Mouse (Mus musculus) thymus, postnatal 25 days (tissue): Measurements from ENCODE around the gene Cflar.
"Not testable (repeated sequence)": the region's sequence is repeated elsewhere in the genome, so short reads cannot be mapped to it uniquely, and the experiment has no call there.

ENCODE experiments used
- DNase-seq: peaks from one replicate; pipeline ENCODE4 v3.0.0; 2022

The Cflar gene

DNA sequence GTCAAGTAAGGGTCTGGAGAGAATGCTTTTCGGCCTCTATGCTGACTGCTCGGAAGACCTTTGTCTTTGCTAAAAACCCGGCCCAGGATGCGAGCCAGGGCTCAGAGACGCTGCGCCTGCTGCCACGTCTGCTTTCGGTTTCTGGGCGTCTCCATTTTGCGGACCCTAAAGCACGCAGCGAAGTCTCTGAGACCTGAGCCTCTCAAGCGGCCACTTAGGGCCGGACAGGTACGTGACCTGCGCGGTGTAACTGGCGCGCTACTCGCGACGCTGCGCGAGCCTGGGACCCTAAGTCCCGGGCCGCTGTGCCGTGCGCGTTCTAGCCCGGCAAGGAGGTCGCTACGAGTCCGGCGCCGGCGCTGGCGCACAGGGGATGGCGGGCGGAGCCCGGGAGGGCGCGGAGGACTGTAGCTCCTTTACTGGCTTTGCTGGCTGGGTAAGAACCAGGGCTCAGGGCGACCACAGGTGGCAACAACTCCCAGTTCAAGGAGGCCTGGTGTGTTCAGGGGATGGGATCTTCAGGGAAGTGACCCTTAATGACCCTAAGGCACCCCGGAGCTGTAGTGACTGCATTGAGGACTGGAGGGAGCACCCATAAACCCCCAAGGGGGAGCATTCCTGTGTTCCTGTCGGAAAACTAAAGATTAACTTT lies at the start of gene Cflar:
Gene Cflar, plus strand, starts transcription at position 144 of the 652 bp plus-strand sequence.
- peak; percentile 82 for DNase-seq

DNA sequence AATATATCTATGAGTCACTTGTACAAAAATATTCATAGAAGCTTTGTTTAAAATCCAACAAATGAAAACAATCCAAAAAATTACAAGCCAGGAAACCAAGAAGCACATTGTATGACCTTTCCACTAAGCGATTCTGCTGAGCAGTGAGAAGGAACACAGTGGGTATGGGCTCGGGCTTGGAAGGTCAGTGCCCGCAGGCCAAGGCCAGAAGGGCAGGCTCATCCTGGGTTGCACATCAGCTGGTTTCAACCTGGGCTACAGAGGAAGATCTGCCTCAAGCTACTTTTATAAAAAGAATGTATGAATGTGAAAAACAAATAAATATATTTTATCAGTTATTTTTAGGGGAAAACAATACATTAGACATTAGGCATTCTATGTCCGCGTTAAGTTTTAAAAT lies 48.6 kb upstream of the Cflar start:
- DNase-seq: not testable (repeated sequence)

DNA sequence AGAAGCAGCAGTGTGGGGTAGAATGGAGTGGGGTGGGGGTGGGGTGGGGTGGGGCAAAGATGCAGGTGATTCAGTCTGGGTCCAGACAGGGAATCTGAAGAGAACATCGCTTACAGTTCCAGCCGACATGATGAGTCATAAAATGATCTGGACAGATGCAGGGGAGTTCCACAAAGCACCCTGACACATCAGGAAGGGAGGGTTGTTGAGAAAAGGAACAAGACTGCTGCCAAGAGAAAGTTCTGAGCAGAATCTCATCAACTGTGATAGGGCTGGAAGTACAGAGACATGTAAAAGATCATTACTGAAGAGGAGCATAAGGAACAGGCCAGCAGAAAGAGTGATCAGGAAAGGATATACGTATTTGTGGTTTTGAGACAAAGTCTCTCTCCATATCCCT lies 47.9 kb upstream of the Cflar start:
- not testable (repeated sequence) for DNase-seq

DNA sequence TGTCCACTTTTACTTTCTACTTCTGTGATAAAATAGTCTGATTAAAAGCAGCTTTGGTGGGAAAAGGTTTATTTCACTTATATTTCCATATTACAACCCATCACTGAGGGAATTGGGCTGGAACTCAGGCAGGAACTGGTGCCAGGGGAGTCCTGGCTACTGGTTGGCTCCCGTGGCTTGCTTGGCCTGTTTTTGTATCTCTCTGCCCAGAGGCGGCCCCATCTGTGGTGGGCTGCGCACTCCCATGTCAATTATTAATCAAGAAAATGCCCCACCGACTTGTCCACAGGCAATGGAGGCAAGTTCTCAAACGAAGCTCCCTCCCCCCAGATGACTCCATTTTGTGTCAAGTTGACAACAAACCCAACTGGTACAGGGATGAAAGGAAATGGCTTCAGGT lies 43.1 kb upstream of the Cflar start:
- no peak for DNase-seq

DNA sequence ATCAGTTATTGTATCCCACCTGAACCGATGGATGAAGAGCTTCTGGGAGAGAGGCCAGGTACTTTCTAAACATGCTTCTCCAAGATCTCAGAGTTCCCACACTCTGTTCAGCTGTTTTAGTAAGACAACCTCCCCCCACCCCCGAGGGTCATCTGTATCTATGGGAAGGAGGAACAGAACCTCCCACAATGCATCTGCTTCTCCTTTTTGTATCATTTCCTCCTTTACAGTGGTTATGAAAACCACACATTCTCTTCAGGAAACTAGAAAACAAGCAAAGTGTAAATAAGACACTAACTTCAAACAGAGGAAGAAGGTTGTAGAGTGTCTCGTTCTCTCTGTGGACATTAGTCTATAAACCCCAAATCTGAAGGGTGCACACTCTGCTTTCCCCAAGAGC lies 41.7 kb upstream of the Cflar start:
- not testable (repeated sequence) for DNase-seq

DNA sequence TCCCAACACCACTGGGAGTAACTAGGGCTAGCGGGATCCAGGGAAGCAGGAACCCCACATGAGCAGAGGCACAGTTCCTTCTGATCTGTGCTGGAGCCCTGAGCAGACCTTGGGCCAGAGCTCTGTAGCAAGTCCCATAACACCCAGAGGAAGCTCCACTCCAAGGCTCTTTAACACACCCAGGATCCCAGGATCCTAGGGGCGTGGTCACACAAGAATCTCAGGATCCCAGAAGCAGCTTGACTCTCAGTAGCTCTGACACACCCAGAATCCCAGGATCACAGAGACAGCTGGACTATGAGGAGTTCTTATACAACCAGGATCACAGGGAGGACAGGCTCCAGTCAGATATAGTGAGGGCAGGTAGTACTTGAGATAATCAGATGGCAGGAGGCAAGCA lies 39.2 kb upstream of the Cflar start:
- DNase-seq: no peak

DNA sequence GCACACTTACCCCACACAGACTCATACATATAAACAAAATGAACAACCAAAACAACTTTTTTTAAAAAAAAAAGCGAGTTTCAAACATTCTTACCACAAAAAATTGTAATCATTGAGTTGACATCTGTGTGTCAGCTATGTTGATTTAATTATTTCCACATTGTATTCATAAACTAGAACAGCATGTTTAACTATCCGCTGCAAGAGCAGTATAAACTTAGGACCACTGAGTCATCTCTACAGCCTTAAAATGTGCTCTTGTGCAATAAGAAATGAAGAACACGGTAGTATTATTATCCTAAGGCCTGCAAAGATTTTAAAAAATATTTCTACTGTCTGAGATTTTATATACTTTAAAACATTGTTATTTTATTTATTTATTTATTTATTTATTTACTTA lies 36.3 kb upstream of the Cflar start:
- DNase-seq: no peak

DNA sequence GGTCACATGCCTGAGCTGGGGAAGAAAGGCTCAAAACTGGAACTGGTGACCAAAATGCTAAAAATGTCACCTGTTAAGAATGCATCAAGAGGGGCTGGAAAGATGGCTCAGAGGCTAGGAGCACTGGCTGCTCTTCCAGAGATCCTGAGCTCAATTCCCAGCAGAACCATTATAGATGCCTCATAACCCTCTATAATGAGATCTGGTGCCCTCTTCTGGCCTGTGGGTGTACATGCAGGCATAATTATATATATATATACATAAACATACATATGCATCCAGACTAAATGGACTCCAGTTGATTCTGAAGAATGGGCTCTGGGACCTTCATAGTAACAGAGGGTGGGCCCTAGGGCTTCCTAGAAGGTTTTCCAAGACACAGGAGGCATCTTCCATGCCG lies 33.7 kb upstream of the Cflar start:
- peak; percentile 45 for DNase-seq

DNA sequence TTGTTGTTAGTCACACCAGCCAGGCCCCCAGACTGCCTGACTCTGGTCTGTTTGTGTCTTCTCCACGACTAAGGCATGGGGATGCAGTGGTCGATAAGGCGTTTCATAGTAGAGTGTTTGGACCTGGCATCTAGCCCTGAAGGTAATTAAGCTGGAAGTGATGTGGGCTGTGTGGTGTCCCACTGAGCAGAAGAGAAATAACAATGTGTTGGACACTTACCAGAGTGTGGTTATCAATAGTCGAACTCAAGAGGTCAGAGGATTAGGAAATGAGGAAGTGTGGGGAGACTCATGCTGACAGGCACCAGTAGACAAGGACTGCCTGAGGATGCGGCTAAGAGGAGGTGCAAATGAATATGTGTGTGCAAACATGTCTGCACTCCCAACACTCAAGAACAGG lies 32.9 kb upstream of the Cflar start:
- DNase-seq: not testable (repeated sequence)

DNA sequence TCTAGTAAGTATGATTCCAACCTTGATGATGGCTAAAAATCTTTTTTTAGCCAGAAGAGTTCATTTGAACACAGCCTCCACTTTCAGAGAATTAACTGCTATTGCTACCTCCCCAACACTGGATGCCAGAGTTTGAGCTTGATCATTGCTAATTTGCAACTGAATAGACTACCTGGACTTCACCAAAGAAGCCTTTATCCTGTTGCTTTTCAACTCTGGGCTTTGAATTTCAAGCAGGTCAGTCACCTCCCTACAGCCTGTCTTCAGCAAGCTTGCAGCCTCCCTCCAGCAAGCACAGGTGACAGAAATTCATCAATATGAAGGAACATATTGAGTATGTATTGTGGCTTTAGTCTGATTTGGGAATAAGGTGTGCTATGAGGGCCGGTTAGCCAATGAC lies 21.9 kb upstream of the Cflar start:
- no peak for DNase-seq

DNA sequence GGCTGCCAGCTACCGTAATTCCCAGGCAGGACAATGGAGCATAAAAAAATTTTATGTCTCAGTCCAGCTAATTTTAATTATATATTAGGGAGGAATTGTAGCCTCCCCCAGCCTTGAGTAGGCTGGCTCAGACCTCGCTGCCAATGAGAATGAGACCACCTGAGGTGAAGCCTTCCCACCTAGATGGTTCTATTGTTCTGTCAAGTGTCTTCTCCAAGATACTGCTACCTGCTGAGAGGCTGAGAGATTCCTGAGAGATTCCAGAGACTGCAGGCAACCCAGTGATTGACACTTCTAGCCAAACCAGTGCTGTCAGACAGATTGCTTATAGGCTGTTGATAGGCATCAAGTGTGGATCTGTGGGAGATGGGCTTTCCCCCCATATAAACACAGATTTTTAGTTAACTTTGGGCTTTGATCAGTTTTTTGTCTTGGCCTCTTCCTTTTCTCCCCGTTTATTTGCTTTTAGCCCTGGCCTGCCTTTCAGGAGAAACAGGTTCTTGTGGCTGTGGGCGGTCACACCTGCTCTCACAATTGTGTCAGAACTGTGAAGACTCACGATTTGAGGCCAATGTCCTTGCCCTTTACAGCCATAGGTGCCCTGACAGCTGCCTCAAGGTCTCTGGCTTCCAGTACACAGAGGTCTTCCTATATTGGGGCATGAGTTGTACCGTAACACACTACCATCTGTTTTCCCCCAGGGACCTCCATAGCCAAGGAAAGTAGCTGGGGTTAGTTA lies 21.1 kb upstream of the Cflar start:
- DNase-seq: no peak

DNA sequence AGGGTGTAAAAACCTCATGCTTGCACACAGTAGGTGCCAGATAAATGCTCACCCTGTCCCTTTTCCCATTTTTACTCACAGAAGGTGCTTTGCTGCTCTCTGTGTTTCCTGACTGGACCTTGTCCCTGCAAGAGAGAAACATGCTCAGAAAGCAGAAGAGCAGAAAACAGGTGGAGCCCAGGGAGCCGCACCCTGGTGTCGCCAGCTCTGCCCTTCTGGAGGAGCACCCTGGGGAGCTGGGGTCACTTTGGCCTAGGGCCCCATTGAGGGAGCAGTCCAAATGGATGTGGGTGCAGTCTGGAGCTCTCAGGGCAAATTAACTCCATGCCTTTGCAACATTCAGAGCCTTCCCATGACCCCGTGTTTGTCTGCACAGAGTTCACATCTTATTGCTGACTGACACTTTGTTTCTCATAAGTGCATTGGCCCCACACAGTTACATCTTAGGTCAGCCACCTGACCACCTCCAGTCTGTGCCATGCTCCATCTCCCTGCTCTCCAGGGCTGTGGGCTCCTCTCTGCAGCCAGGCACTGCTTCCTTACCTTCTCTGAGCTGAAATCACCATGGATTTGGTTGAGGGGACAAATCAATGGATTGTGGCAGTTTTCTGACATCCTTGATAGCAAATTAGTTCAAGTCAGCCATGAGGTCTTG lies 20.3 kb upstream of the Cflar start:
- DNase-seq: not testable (repeated sequence)

DNA sequence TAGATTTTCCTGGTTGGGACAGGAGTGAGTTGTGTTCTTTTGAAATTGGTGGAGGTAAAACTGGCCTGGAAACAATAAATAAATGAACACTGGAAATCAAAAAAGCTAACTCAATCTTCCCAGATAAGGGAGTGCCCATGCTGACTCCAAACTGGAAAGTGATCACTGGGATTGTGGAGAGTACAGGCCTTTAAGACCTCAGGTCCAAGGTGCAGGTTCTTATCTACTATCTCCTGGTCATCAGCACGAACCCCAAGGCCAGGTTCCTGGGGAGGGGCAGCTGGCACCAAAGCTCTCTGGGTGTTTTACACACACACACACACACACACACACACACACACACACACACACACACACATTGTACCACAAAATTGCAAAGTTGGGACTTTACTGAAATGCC lies 19.6 kb upstream of the Cflar start:
- not testable (repeated sequence) for DNase-seq

DNA sequence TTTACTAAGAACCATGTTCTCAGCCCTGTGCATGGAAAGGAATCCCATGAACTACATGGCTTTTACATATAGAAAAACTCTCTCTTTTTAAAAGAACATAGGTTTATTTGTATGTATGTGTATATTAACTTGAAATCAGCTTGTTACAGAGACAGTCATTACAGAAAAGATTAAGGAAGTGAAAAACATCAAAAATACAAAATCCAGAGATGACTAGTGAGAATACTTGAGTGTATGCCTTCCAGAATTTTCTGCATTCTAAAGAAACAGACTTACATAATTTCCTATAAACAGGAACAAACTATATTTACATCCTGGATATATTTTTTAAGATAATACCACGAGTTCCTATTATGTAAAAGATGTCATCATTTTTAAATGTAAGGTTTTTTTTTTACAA lies 17.6 kb upstream of the Cflar start:
- DNase-seq: no peak

DNA sequence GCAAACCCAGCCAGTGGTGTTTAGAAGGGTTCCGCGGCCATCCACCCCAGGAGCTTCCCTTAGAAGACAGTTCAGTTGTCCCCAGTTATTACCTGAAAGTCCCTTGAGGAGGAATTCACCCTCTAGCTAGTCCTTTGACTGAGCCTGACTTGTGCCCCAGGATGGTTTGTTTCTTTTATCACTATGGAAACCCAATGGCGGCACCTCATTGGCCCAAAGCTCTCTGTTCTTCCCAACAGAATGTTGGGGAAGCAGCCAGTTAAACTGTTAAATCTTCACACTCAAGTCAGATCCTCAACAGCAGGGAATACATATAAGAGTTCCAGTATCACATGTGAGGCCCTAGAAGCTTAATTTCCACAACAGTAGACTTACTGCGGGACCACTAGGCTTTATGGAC lies 15.5 kb upstream of the Cflar start, which contains the start of gene Als2cr12:
Gene Als2cr12, minus strand, starts transcription at position 180 of the 400 bp plus-strand sequence.
- DNase-seq: not testable (repeated sequence)

DNA sequence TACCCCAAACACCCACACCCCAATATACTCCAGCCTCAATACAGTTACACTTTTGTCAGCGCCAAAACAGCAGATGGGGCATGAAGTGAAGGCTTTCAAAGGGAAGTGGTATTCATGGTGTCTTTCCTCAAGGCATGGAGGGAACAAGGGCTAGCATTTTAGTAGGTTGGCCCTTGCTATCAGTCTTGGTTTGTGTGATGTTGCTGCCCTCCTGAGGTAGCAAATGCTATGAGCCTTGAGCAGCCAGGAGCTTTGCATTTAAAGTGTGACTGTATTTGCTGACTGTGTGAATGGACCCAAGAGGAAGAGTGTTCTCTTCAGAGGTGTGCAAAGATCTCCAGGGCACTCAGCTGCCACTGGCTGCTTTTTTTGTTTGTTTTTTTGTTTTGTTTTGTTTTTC lies 13.7 kb upstream of the Cflar start:
- peak; percentile 31 for DNase-seq

DNA sequence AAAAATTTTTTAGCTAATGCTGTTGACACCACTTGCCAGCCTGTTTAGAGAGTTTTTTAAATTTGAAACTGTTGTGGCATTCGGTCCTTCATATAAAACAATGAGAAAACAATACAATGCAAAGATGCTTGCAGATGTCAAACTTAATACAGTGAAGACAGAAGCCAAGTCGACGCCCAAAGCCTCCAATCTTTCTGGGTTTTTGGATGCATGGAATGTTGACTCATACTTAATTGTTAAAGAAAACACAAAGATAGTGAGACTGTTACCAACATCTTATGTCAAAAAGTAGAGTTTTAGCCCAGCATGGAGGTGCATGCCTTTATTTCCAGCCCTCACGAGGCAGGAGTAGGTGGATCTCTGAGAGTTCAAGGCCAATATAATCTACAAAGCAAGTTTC lies 12.5 kb upstream of the Cflar start:
- no peak for DNase-seq

DNA sequence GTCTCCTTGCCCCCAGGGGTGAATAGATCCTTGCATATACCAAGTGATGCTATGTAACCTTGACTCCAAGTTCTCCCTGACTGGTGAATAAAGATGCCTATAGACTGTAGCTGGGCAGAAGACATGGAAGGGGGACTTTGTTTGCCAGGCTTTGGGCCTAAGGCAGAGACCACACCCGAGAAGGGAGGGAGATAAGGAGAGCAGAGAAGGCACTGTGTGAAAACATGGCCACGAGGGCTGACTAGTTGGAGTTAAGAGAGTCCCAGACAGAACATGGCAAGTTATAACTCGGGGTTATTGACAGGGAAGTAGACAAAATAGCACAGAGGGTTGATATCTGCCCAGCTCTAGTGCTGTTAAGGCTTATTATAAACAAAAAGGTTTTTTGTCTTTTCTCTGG lies 11.3 kb upstream of the Cflar start:
- no peak for DNase-seq

DNA sequence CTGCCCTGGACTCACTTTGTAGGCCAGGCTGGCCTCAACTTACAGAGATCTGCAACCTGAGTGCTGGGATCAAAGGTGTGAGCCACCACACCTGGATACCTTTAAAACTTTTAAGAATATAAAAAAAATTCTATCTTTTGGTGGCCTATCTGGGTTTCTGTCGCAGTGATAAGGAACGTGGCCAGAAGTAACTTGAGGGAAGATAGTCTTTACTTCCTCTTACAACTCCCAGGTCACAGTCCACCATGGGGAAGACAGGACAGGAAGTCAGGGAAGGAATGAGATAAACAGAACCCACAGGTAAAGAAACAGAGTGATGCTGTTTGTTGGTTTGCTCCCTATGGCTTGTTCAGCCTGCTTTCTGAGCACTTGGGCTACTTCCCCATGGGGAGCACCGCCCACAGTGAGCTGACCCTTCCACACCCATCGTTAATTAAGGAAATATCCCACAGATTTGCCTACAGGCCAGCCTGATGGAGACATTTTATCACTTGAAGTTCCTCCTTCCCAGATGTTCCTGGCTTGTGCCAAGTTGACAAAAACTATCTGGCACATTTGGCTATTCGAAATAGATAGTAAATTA lies 10.6 kb upstream of the Cflar start:
- DNase-seq: not testable (repeated sequence)

DNA sequence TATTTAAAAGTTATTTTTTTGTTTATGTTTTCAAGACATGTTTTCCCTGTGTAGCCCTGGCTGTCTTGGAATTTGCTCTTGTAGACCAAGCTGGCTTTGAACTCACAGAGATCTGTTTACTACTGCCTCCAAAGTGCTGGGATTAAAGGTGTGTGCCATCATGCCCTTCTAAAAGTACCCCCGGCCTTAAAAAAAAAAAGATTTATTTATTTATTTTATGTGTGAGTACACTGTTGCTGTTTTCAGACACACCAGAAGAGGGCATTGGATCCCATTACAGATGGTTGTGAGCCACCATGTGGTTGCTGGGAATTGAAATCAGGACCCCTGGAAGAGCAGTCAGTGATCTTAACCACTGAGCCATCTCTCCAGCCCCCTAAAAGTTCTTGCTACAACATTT lies 1.3 kb upstream of the Cflar start:
- not testable (repeated sequence) for DNase-seq

DNA sequence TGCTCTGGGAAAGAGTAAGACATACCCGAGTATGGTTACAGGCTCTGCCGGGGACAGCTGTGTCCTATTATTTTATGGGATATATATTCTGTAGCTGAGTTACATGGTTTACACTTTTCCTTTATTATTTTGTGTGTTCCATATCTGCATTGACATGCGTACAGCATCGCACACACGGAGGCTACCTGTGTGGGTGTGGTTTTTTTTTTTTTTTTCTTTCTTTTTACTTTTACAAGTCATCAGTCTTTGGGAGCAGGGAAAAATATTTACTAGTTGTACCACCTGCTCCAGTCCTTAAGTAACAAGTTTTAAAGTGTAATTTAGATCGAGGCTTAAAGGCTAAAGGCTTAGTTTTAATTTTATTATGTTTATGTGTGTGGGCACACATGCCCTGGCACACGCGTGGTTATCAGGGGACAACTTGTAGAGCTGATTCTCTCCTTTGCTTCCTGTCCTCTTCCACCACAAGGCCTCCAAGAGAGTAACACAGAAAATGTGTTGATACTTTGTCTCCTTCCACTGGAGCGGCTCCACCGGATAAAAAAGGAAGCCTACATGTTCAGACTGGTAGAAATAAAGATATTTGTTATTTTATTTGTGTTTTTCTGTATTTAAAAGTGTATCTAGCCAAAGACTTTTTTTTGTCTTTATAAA lies 470 bp upstream of the Cflar start:
- DNase-seq: no peak

DNA sequence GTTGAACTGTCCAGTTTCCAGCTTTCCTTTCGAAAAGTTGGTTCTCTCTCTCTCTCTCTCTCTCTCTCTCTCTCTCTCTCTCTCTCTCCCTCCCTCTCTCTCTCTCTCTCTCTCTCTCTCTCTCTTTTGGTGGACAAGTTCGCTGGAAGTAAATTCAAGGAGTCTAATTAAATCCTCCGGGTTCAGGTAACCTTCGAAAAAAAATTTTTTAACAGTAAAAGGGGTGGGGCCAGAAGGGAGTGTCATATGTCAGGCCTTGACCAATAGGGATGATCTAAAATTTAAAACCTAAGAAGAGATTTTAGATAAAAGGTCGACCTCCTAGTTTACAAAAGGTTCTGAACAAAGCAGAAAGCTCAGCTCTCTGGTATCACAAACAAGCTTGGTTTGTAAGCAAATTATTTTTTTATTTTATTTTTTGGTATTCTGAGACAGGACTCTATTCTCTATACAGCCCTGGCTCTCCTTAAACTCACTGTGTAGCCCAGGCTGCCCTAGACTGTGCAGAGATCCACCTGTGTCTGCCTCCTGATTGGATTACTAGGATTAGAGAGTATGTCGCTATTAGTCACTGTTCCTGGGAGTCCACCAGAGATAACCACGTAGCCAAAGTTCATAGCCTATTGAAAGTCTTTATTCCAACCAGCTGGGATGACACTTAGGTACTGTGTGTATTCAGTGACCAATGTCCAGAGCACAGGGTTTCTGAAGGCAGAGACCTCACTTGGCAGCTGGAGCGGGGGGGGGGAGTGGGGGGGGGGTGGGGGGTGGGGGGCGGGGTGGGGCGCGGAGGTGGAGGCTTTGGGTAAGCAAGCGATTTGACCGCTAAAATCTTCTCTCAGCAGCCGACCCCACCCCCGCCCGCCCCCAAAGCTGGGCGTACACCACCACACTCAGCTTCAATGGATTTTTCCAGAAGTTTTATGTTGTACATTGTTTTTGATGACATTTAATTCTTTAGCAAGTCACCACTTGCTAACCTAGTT lies 1.1 kb downstream of the Cflar start:
- DNase-seq: peak; percentile 70
